Mouse (Mus musculus) heart, embryonic 12.5 days (tissue): ENCODE measurements at regions not wholly inside any gene's neighbourhood (a gene's known extent, or its start where the extent isn't known, plus 50 kb on each side); places are given as distances from the start of the nearest gene placed in this dataset.

ENCODE experiments used
- ATAC-seq: fragments of 200-750 bp; cut with Nextera tagmentation; 2 replicates; pipeline ENCODE4 v1.8.0; 2017; ENCODE audit warnings: moderate TSS enrichment, moderate library complexity; ENCODE audit not compliant: insufficient number of reproducible peaks, low FRiP score
- H3K27ac ChIP-seq: fragments of 300-500 bp; sonication (generic); 2 replicates; pipeline ENCODE4 v1.5.1; 2016; ENCODE audit warnings: mild to moderate bottlenecking, moderate library complexity; ENCODE audit not compliant: poor library complexity, severe bottlenecking
- H3K27me3 ChIP-seq: fragments of 300-500 bp; sonication (generic); replicated peaks from 2 replicates; pipeline ENCODE4 v1.6.1; 2016; ENCODE audit warnings: mild to moderate bottlenecking, moderate library complexity
- H3K36me3 ChIP-seq: fragments of 300-500 bp; sonication (generic); 2 replicates; pipeline ENCODE4 v1.6.1; 2016; ENCODE audit warnings: mild to moderate bottlenecking, moderate library complexity
- H3K4me1 ChIP-seq: fragments of 300-500 bp; sonication (generic); replicated peaks from 2 replicates; pipeline ENCODE4 v1.6.1; 2016; ENCODE audit warnings: mild to moderate bottlenecking
- H3K4me2 ChIP-seq: fragments of 300-500 bp; sonication (generic); 2 replicates; pipeline ENCODE4 v1.6.1; 2016; ENCODE audit warnings: mild to moderate bottlenecking, moderate library complexity
- H3K4me3 ChIP-seq: fragments of 300-500 bp; sonication (generic); 2 replicates; pipeline ENCODE4 v1.5.1; 2016; ENCODE audit warnings: mild to moderate bottlenecking
- H3K9ac ChIP-seq: fragments of 300-500 bp; sonication (generic); 2 replicates; pipeline ENCODE4 v1.6.1; 2016; ENCODE audit warnings: mild to moderate bottlenecking, moderate library complexity
- H3K9me3 ChIP-seq: fragments of 300-500 bp; sonication (generic); replicated peaks from 2 replicates; pipeline ENCODE4 v1.6.1; 2016; ENCODE audit warnings: mild to moderate bottlenecking, moderate library complexity
- WGBS: fragments of 180-500 bp; shearing (Covaris S2); methylation state at CpG from one replicate; pipeline ENCODE4 v1.1.7; 2016; 5-methylcytosine and 5-hydroxymethylcytosine counted together

GRCm38 (mm10) chr13:111345486-111346440, 91.0 kb downstream of the Actbl2 start:
- Histone ChIP-seq H3K9ac (no peak overlapping the region), H3K27ac (no peak overlapping the region), H3K4me1 (0 out of 2 replicates have a peak, but pooled peaks cover 5% of the 10 kb centered on the region), H3K27me3 (no peaks in the 10 kb centered on the region), H3K36me3 (no peaks in the 10 kb centered on the region), H3K9me3 (no peaks in the 10 kb centered on the region), H3K4me3 (no peak overlapping the region), H3K4me2 (no peak overlapping the region)
- ATAC-seq: peak; percentile 39; the same call in 1 of the 2 replicates
- WGBS: 43% methylated on average over 15 of the region's 15 CpGs

GRCm38 (mm10) chr13:111356520-111357456, 102.0 kb downstream of the Actbl2 start:
- H3K4me3 ChIP-seq: no peak overlapping the region
- WGBS: 79% methylated on average over 9 of the region's 9 CpGs

DNA sequence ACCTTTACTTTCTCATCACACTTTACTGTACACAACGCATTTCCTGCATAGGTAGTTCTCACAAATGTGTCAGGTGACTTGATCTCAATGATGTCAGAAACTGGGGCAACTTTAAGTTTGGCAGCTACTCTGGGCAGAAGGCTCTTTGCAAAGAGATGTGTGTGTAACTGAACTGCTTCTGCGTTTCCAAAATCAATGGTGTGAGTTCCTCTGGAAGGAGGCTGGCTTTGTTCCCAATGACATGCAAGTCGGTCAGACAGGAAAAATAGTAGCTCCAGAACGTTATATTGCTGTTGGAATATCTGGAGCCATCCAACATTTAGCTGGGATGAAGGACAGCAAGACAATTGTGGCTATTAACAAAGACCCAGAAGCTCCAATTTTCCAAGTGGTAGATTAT, 106.6 kb downstream of the Actbl2 start:
- ATAC-seq: no peak
- no peaks in the 10 kb centered on the region for H3K4me1 ChIP-seq
- H3K27me3 ChIP-seq: no peaks in the 10 kb centered on the region
- H3K9ac ChIP-seq: no peak overlapping the region
- no peaks in the 10 kb centered on the region for H3K36me3 ChIP-seq
- H3K4me3 ChIP-seq: no peak overlapping the region
- H3K4me2 ChIP-seq: no peak overlapping the region
- 75% methylated on average over 4 of the region's 4 CpGs for WGBS
- H3K9me3 ChIP-seq: peaks cover 9% of the 10 kb centered on the region
- no peak overlapping the region for H3K27ac ChIP-seq

More at GRCm38 (mm10) chr13:111356520-111357456, 102.0 kb downstream of the Actbl2 start:
- no peaks in the 10 kb centered on the region for H3K36me3 ChIP-seq
- no peak for ATAC-seq
- H3K4me1 ChIP-seq: no peaks in the 10 kb centered on the region
- no peak overlapping the region for H3K27ac ChIP-seq
- H3K9me3 ChIP-seq: no peaks in the 10 kb centered on the region
- no peaks in the 10 kb centered on the region for H3K27me3 ChIP-seq
- H3K9ac ChIP-seq: no peak overlapping the region
- H3K4me2 ChIP-seq: no peak overlapping the region

DNA sequence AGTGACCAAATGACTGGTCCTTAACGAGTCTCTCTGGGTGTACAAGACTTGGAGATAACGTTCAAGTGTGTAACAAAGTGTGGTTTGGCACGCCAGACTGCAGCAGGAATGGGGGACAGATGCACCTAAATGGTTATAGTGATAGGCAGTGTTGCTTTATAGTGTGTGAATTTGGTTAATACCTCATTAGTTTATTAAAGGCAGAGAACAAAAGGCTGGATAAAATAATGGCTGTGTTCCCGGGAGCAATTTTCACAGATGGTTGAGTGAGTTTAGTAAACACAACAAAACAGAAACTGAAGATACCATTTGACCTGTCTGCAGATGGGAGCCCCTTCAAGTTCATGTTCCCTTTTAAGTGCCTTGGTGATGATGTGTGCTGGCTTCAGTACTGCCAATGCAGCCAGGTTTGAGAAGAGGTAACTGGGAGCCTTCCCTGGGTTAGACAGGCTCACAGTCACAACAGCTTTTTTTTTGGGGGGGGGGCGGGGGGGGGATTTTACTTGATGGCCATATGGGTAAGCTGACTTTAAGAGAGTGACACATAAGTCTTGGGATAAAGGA, 108.4 kb downstream of the Actbl2 start:
- Histone ChIP-seq H3K4me1 (no peaks in the 10 kb centered on the region), H3K36me3 (no peaks in the 10 kb centered on the region), H3K27ac (no peak overlapping the region), H3K9ac (no peak overlapping the region), H3K9me3 (peaks cover 9% of the 10 kb centered on the region), H3K4me2 (no peak overlapping the region), H3K27me3 (no peaks in the 10 kb centered on the region), H3K4me3 (no peak overlapping the region)
- ATAC-seq: no peak
- WGBS: 49% methylated on average over 5 of the region's 5 CpGs

- H3K4me2 ChIP-seq: no peak overlapping the region
- no peak overlapping the region for H3K4me3 ChIP-seq
- H3K9me3 ChIP-seq: peaks cover 9% of the 10 kb centered on the region
- H3K27ac ChIP-seq: no peak overlapping the region
- no peaks in the 10 kb centered on the region for H3K4me1 ChIP-seq
- no peaks in the 10 kb centered on the region for H3K27me3 ChIP-seq
- H3K36me3 ChIP-seq: no peaks in the 10 kb centered on the region
- no peak for ATAC-seq
- WGBS: 83% methylated on average over 8 of the region's 8 CpGs
- no peak overlapping the region for H3K9ac ChIP-seq
Measured at GRCm38 (mm10) chr13:111366871-111367270, 112.1 kb downstream of the Actbl2 start.

DNA sequence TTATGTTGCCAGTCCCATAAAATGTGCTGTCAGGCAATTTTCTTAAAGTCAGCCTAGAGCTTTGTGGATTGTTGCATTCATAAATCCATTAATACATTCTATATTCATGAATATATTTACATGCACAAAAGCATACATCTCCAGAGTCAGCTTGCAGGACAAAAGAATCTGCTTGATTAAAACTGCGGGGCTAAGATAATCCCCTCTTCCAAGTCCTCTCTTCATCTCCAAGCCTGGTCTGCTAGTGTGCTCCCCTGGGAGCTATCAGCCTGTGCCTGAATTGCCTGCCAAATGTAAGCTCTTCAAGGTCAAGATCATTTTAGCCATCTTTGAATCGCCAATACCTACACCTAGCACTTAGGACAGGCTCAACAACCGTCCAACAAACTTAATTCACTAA, 112.8 kb downstream of the Actbl2 start:
- no peak overlapping the region for H3K27ac ChIP-seq

DNA sequence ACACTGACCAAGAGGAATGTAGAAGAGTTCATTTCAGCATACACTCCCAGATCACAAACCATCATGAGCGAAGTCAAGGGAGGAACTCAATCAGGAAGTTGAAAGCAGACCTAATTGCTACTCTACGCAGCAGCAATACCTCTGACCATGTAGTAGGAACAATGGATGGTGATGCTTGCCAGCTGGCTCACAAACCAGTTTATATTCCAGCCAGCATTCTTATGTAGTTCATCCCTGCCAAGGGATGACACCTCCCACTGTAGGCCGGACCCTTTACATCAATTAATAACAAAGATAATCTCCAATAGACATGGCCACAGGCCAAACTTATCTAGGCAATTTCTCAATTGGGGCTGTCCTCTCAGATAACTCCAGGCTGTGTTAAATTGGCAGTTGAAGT, 115.1 kb downstream of the Actbl2 start:
- Histone ChIP-seq H3K4me2 (no peak overlapping the region), H3K4me1 (no peaks in the 10 kb centered on the region), H3K36me3 (no peaks in the 10 kb centered on the region), H3K9me3 (peaks cover 8% of the 10 kb centered on the region), H3K9ac (no peak overlapping the region), H3K4me3 (no peak overlapping the region), H3K27ac (no peak overlapping the region), H3K27me3 (no peaks in the 10 kb centered on the region)
- no peak for ATAC-seq
- WGBS: 72% methylated on average over 3 of the region's 3 CpGs

More for the DNA sequence above, 112.8 kb downstream of the Actbl2 start:
- no peaks in the 10 kb centered on the region for H3K4me1 ChIP-seq
- H3K9me3 ChIP-seq: peaks cover 9% of the 10 kb centered on the region
- ATAC-seq: no peak
- 59% methylated on average over 3 of the region's 3 CpGs for WGBS
- H3K4me2 ChIP-seq: no peak overlapping the region
- H3K36me3 ChIP-seq: no peaks in the 10 kb centered on the region
- no peak overlapping the region for H3K9ac ChIP-seq
- no peaks in the 10 kb centered on the region for H3K27me3 ChIP-seq
- H3K4me3 ChIP-seq: no peak overlapping the region

GRCm38 (mm10) chr13:111373281-111373680, 116.6 kb downstream of the Gpbp1 start:
- no peaks in the 10 kb centered on the region for H3K36me3 ChIP-seq
- 0 out of 2 replicates have a peak overlapping the region, but pooled peaks have one; percentile 14 for H3K27ac ChIP-seq
- no peak overlapping the region for H3K9ac ChIP-seq
- no peak overlapping the region for H3K4me3 ChIP-seq
- H3K4me2 ChIP-seq: no peak overlapping the region
- no peak for ATAC-seq
- 53% methylated on average over 6 of the region's 6 CpGs for WGBS
- H3K9me3 ChIP-seq: 0 out of 2 replicates have a peak, but pooled peaks cover 3% of the 10 kb centered on the region
- no peaks in the 10 kb centered on the region for H3K4me1 ChIP-seq
- H3K27me3 ChIP-seq: no peaks in the 10 kb centered on the region

GRCm38 (mm10) chr13:111373801-111374200, 116.1 kb downstream of the Gpbp1 start:
- no peaks in the 10 kb centered on the region for H3K4me1 ChIP-seq
- 56% methylated on average over 1 of the region's 1 CpGs for WGBS
- no peaks in the 10 kb centered on the region for H3K36me3 ChIP-seq
- no peak for ATAC-seq
- H3K9me3 ChIP-seq: 0 out of 2 replicates have a peak, but pooled peaks cover 3% of the 10 kb centered on the region
- H3K4me3 ChIP-seq: no peak overlapping the region
- no peaks in the 10 kb centered on the region for H3K27me3 ChIP-seq
- no peak overlapping the region for H3K4me2 ChIP-seq
- H3K9ac ChIP-seq: no peak overlapping the region
- 0 out of 2 replicates have a peak overlapping the region, but pooled peaks have one; percentile 14 for H3K27ac ChIP-seq
